Mouse (Mus musculus): ENCODE measurements around the gene Smim15. TPM values are rescaled to one million over a fixed set of nuclear protein-coding genes. Genes with fewer than 3 reads are reported as not detected.

The Smim15 gene
- polyA plus RNA-seq, 1 experiment from 2014 or later, result 76.2 TPM

- ATAC-seq (replicated peaks; ENCODE audit: low FRiP score), result no peak
- H3K9ac ChIP-seq, result no peak overlapping the region
- H3K9me3 ChIP-seq (replicated peaks), result no peaks in the 10 kb centered on the region
- no peak overlapping the region for H3K4me2 ChIP-seq
- H3K4me3 ChIP-seq (replicated peaks), result no peak overlapping the region
- H3K27me3 ChIP-seq, result no peaks in the 10 kb centered on the region
- WGBS, result 88% methylated on average over 7 of the region's 7 CpGs
- peaks cover 7% of the 10 kb centered on the region; the same call in 1 of the 2 replicates for H3K4me1 ChIP-seq
- H3K36me3 ChIP-seq, result no peaks in the 10 kb centered on the region
- H3K27ac ChIP-seq, result no peak overlapping the region
These were observed 51.4 kb downstream of the Smim15 start for GRCm38 (mm10) chr13:108095617-108096016.

- Histone ChIP-seq H3K27ac (no peak overlapping the region), H3K27me3 (no peaks in the 10 kb centered on the region), H3K4me2 (no peak overlapping the region), H3K9me3 (replicated peaks) (no peaks in the 10 kb centered on the region), H3K36me3 (no peaks in the 10 kb centered on the region), H3K4me1 (peaks cover 11% of the 10 kb centered on the region; the same call in 1 of the 2 replicates), H3K4me3 (replicated peaks) (no peak overlapping the region), H3K9ac (no peak overlapping the region)
- ATAC-seq (replicated peaks; ENCODE audit: low FRiP score), result no peak
- 53% methylated on average over 7 of the region's 7 CpGs for WGBS
These were observed 52.2 kb downstream of the Smim15 start for GRCm38 (mm10) chr13:108096446-108096845.

Other genes with a start within 250 kb of the Smim15 start
- 75.6 and 76.7 TPM in 2 replicates for gene Ndufaf2, start 114.2 kb downstream of the Smim15 start, polyA plus RNA-seq (2015; fragmentation: Nextera tagmentation; extraction: Ambion mirVana)
- gene Ercc8, start 114.3 kb downstream of the Smim15 start, polyA plus RNA-seq (2015; fragmentation: Nextera tagmentation; extraction: Ambion mirVana), result 15.5 and 16.7 TPM in 2 replicates
- 14.6 and 17.8 TPM in 2 replicates for gene Elovl7, start 170.0 kb downstream of the Smim15 start, polyA plus RNA-seq (2015; fragmentation: Nextera tagmentation; extraction: Ambion mirVana)

Data from kidney, embryonic 15.5 days (tissue).